Mouse (Mus musculus): ENCODE results near the gene Habp2.
A peak's percentile ranks its signal among the peaks of the same experiment; 100 is the strongest.
"Not testable (repeated sequence)": the region's sequence is repeated elsewhere in the genome, so short reads cannot be mapped to it uniquely, and the experiment has no call there.

Gene Habp2

GRCm38 (mm10) chr19:56296668-56297067 is 9.7 kb downstream of the Habp2 start:
- no peak for DNase-seq (ENCODE audit: low read depth)

GRCm38 (mm10) chr19:56297264-56297663 is 10.3 kb downstream of the Habp2 start:
- DNase-seq (ENCODE audit: low read depth): no peak

- DNase-seq (ENCODE audit: low read depth): no peak
Measured at GRCm38 (mm10) chr19:56300835-56301234, 13.9 kb downstream of the Habp2 start.

GRCm38 (mm10) chr19:56316531-56316930 is 29.6 kb downstream of the Habp2 start:
- DNase-seq (ENCODE audit: low read depth): no peak

- no peak for DNase-seq (ENCODE audit: low read depth)
Measured at GRCm38 (mm10) chr19:56319219-56319618, 32.3 kb downstream of the Habp2 start.

- no peak for DNase-seq (ENCODE audit: low read depth)
Measured at GRCm38 (mm10) chr19:56319629-56320028, 32.7 kb downstream of the Habp2 start.

- DNase-seq (ENCODE audit: low read depth): no peak
Measured at GRCm38 (mm10) chr19:56320186-56320860, 33.4 kb downstream of the Habp2 start.

GRCm38 (mm10) chr19:56321303-56321920 is 34.5 kb downstream of the Habp2 start:
- no peak for DNase-seq (ENCODE audit: low read depth)

GRCm38 (mm10) chr19:56325676-56326075 is 38.7 kb downstream of the Habp2 start:
- no peak for DNase-seq (ENCODE audit: low read depth)

GRCm38 (mm10) chr19:56326243-56326855 is 39.4 kb downstream of the Habp2 start:
- no peak for DNase-seq (ENCODE audit: low read depth)

- no peak for DNase-seq (ENCODE audit: low read depth)
Measured at GRCm38 (mm10) chr19:56336321-56336720, 49.4 kb downstream of the Habp2 start.

- no peak for DNase-seq (ENCODE audit: low read depth)
Measured at GRCm38 (mm10) chr19:56336826-56337225, 49.9 kb downstream of the Habp2 start.

- no peak for DNase-seq (ENCODE audit: low read depth)
Measured at GRCm38 (mm10) chr19:56342006-56342405, 55.1 kb downstream of the Habp2 start.

- no peak for DNase-seq (ENCODE audit: low read depth)
Measured at GRCm38 (mm10) chr19:56343869-56344563, 57.1 kb downstream of the Habp2 start.

- no peak for DNase-seq (ENCODE audit: low read depth)
Measured at GRCm38 (mm10) chr19:56346016-56346415, 59.1 kb downstream of the Habp2 start.

GRCm38 (mm10) chr19:56346750-56347149 is 59.8 kb downstream of the Habp2 start:
- DNase-seq (ENCODE audit: low read depth): no peak

- DNase-seq (ENCODE audit: low read depth): peak; percentile 13
Measured at GRCm38 (mm10) chr19:56349295-56349694, 62.4 kb downstream of the Habp2 start.

GRCm38 (mm10) chr19:56353689-56354088 is 66.8 kb downstream of the Habp2 start:
- no peak for DNase-seq (ENCODE audit: low read depth)

GRCm38 (mm10) chr19:56355201-56355600 is 68.3 kb downstream of the Habp2 start:
- no peak for DNase-seq (ENCODE audit: low read depth)

GRCm38 (mm10) chr19:56356480-56357373 is 69.8 kb downstream of the Habp2 start:
- peak; percentile 44 for DNase-seq (ENCODE audit: low read depth)

- DNase-seq (ENCODE audit: low read depth): not testable (repeated sequence)
Measured at GRCm38 (mm10) chr19:56357374-56357708, 70.4 kb downstream of the Habp2 start.

- DNase-seq (ENCODE audit: low read depth): no peak
Measured at GRCm38 (mm10) chr19:56358890-56359289, 72.0 kb downstream of the Habp2 start.
